Mouse (Mus musculus): ENCODE measurements at regions not wholly inside any gene's neighbourhood (a gene's known extent, or its start where the extent isn't known, plus 50 kb on each side); places are given as distances from the start of the nearest gene placed in this dataset.

DNA sequence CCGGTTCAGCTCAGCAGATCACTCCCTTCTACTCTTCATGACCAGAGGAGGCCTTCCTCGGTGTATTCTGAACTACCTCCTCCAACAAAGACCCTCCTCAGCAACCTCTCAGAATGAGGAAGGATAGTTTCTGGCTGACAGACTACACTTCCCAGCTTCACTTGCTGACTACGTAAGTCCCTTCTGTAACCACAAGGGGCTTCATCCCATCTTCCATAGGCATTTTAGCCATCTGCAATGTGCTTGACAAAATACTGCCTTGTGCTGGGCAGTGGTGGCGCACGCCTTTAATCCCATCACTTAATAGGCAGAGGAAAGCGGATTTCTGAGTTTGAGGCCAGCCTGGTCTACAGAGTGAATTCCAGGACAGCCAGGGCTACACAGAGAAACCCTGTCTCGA is 299.6 kb downstream of the Rapgef2 start:
- TF ChIP-seq CTCF (IDR thresholded peaks at IDR 0.05; ENCODE audit: control insufficient read depth, insufficient read depth, insufficient replicate concordance, low read depth, low read length) (no peak), POLR2A (IDR thresholded peaks at IDR 0.05; ENCODE audit: control insufficient read depth, low read depth, low read length) (no peak)

Measured in testis, adult 2 months (tissue).